Mouse (Mus musculus) intestine, embryonic 16.5 days (tissue): ENCODE data around the gene 9930021J03Rik. TPM values are rescaled to one million over a fixed set of nuclear protein-coding genes. Genes with fewer than 3 reads are reported as not detected.

Experiments used
- ATAC-seq: fragments of 200-750 bp; cut with Nextera tagmentation; 2 replicates; pipeline ENCODE4 v1.8.0; 2017; ENCODE audit warnings: moderate TSS enrichment, moderate library complexity
- H3K27ac ChIP-seq: fragments of 300-500 bp; sonication (generic); 2 replicates; pipeline ENCODE4 v1.5.1; 2014; ENCODE audit warnings: mild to moderate bottlenecking, low read length
- H3K27me3 ChIP-seq: fragments of 300-500 bp; sonication (generic); replicated peaks from 2 replicates; pipeline ENCODE4 v1.6.1; 2014; ENCODE audit warnings: low read length, control low read depth, mixed read lengths; ENCODE audit not compliant: control insufficient read depth, insufficient read depth
- H3K36me3 ChIP-seq: fragments of 300-500 bp; sonication (generic); 2 replicates; pipeline ENCODE4 v1.6.1; 2014; ENCODE audit warnings: low read length, control low read depth; ENCODE audit not compliant: control insufficient read depth, insufficient read depth
- H3K4me1 ChIP-seq: fragments of 300-500 bp; sonication (generic); 2 replicates; pipeline ENCODE4 v1.6.1; 2014; ENCODE audit warnings: low read length, control low read depth, mixed read lengths; ENCODE audit not compliant: control insufficient read depth, insufficient read depth
- H3K4me2 ChIP-seq: fragments of 300-500 bp; sonication (generic); 2 replicates; pipeline ENCODE4 v1.6.1; 2014; ENCODE audit warnings: low read depth, low read length, control low read depth
- H3K4me3 ChIP-seq: fragments of 300-500 bp; sonication (generic); 2 replicates; pipeline ENCODE4 v1.5.1; 2014; ENCODE audit warnings: mild to moderate bottlenecking, low read length
- H3K9ac ChIP-seq: fragments of 300-500 bp; sonication (generic); 2 replicates; pipeline ENCODE4 v1.6.1; 2014; ENCODE audit warnings: low read depth, low read length
- H3K9me3 ChIP-seq: fragments of 300-500 bp; sonication (generic); 2 replicates; pipeline ENCODE4 v1.6.1; 2016; ENCODE audit warnings: low read length, control low read depth; ENCODE audit not compliant: control insufficient read depth
- WGBS: fragments of 180-500 bp; shearing (Covaris S2); extraction: QIAGEN DNeasy Blood & Tissue Kit; methylation state at CpG from one replicate; pipeline ENCODE4 v1.1.7; 2014; 5-methylcytosine and 5-hydroxymethylcytosine counted together
- polyA plus RNA-seq: library from polyadenylated mRNA; unstranded; fragments of >200 nt; fragmentation: Nextera tagmentation; extraction: Ambion mirVana; gene quantifications from 2 replicates; pipeline ENCODE4 v1.2.1, GENCODE M21; 2015

The 9930021J03Rik gene
- polyA plus RNA-seq, 1 experiment from 2014 or later, result 2.4 TPM

DNA sequence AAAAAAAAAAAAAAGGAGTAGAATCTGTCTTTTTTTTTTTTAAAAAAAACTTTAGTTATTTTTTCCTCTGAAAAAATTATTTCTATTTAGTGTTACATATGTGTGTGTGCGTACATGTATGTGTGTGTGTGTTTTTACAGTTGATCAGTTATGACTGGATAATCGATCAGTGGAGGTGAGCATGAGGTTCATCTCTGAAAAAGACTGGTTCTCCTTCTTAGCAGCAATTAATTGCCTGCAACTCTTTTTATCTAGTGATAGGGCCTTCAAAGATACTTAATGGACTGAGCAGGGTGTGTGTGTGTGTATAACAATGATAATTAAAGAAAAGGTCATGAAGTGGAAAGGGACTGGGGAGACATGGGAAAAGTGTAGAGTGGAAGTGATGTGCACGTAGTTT is 54.8 kb downstream of the 9930021J03Rik start:
- H3K9me3 ChIP-seq, result no peaks in the 10 kb centered on the region
- H3K27me3 ChIP-seq, result no peaks in the 10 kb centered on the region
- no peak overlapping the region for H3K27ac ChIP-seq
- no peaks in the 10 kb centered on the region for H3K36me3 ChIP-seq
- WGBS, result 89% methylated on average over 3 of the region's 3 CpGs
- no peak overlapping the region for H3K4me2 ChIP-seq
- H3K4me3 ChIP-seq, result no peak overlapping the region
- H3K9ac ChIP-seq, result no peak overlapping the region
- no peak for ATAC-seq
- H3K4me1 ChIP-seq, result no peaks in the 10 kb centered on the region

DNA sequence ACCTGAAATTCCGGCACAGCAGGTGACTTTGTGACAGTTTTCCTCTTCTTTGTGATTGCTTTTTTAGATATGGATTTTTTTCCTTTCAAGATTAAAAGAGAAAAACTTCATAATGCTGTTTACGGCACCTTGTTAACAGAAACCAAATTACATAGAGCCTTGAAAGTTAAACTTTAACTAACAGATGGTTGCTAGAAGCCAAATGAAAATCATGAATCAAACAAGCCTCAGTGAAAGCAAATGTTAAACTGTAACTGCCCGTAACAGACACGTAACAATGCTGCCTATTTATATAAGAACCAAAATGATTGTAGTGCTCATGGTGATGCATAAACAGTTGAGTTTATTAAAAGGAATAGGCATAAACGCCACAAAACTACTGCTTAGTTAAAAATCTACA is 62.3 kb downstream of the 9930021J03Rik start:
- no peaks in the 10 kb centered on the region for H3K4me1 ChIP-seq
- no peak overlapping the region for H3K9ac ChIP-seq
- H3K36me3 ChIP-seq, result no peaks in the 10 kb centered on the region
- peak overlapping the region; percentile 33 for H3K4me2 ChIP-seq
- H3K9me3 ChIP-seq, result no peaks in the 10 kb centered on the region
- no peak overlapping the region for H3K27ac ChIP-seq
- peak; percentile 46; the same call in 1 of the 2 replicates for ATAC-seq
- H3K27me3 ChIP-seq, result no peaks in the 10 kb centered on the region
- no peak overlapping the region for H3K4me3 ChIP-seq
- WGBS, result 56% methylated on average over 5 of the region's 5 CpGs

DNA sequence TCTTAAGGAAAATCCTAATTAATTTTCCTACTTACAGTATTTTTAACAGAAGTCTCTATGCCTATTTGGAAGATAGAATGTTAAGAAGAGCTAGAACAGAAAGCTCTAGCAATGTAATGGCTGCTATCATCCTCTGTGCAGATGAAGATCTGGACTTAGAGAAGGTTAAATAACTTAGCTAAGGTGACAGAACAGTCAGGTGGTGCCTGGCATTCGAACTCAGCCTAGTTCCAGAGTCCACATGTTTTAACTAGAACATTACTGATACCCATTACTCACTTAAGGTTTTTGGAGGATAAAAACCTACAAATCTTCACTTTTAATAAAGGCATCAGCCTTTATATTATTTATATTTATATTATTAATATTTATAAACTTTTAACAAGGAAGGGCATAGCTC is 65.1 kb downstream of the 9930021J03Rik start:
- Histone ChIP-seq H3K4me2 (no peak overlapping the region), H3K4me1 (no peaks in the 10 kb centered on the region), H3K9me3 (no peaks in the 10 kb centered on the region), H3K4me3 (no peak overlapping the region), H3K27me3 (no peaks in the 10 kb centered on the region), H3K36me3 (no peaks in the 10 kb centered on the region), H3K27ac (no peak overlapping the region), H3K9ac (no peak overlapping the region)
- WGBS, result 84% methylated on average over 1 of the region's 1 CpGs
- no peak for ATAC-seq

- H3K4me2 ChIP-seq, result no peak overlapping the region
- H3K4me1 ChIP-seq, result no peaks in the 10 kb centered on the region
- no peaks in the 10 kb centered on the region for H3K9me3 ChIP-seq
- H3K9ac ChIP-seq, result no peak overlapping the region
- H3K36me3 ChIP-seq, result no peaks in the 10 kb centered on the region
- H3K27me3 ChIP-seq, result no peaks in the 10 kb centered on the region
- no peak overlapping the region for H3K4me3 ChIP-seq
- WGBS, result 94% methylated on average over 2 of the region's 2 CpGs
- no peak for ATAC-seq
- no peak overlapping the region for H3K27ac ChIP-seq
These were observed 66.2 kb downstream of the 9930021J03Rik start for GRCm38 (mm10) chr19:29739608-29740007.

DNA sequence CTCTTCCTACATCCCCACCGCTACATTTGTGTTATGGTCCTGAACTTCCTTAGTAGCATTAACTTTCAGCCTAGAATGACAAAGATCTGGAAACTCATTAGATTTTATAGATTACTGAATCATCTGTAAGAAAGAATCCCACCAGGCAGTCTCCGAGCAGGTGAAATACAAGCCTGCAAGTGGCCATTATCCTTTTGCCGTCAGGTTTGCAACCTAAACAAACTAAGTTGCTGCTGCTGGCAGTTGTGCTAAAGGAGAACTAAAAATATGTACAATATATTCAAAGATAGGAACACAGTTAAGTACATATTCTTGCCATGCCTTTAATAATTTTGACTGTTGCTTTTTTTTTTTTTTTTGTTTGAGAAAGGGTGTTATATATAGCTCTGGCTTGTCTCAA is 70.4 kb downstream of the 9930021J03Rik start:
- no peak overlapping the region for H3K9ac ChIP-seq
- no peak for ATAC-seq
- no peaks in the 10 kb centered on the region for H3K36me3 ChIP-seq
- no peaks in the 10 kb centered on the region for H3K4me1 ChIP-seq
- H3K9me3 ChIP-seq, result no peaks in the 10 kb centered on the region
- H3K27me3 ChIP-seq, result no peaks in the 10 kb centered on the region
- no peak overlapping the region for H3K27ac ChIP-seq
- no peak overlapping the region for H3K4me2 ChIP-seq
- 82% methylated on average over 3 of the region's 3 CpGs for WGBS
- H3K4me3 ChIP-seq, result no peak overlapping the region

- Histone ChIP-seq H3K4me1 (no peaks in the 10 kb centered on the region), H3K36me3 (peaks cover 13% of the 10 kb centered on the region; the same call in 1 of the 2 replicates), H3K9me3 (no peaks in the 10 kb centered on the region), H3K9ac (no peak overlapping the region), H3K4me2 (no peak overlapping the region), H3K4me3 (no peak overlapping the region), H3K27me3 (no peaks in the 10 kb centered on the region), H3K27ac (no peak overlapping the region)
- ATAC-seq, result no peak
- WGBS, result 94% methylated on average over 3 of the region's 3 CpGs
These were observed 87.3 kb downstream of the 9930021J03Rik start for GRCm38 (mm10) chr19:29718476-29718875.

DNA sequence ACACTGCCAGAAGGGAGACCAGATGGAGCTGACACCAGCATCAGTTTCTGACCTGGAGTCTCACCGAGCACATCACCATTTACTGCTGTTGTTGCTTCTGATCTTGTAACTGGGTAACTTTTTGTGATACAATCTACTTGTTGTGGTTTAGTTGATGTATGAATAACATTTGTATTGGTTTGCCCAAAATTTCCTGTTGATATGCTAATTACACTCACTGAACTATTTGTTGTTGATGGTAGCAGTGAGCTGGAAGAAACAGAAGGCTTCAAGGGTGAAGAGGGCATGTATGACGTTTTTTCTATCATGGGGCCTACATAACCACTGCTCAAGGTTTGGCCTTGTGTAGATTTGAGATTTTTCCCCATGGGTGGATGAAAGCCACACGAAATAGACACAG is 87.9 kb downstream of the 9930021J03Rik start:
- WGBS, result 92% methylated on average over 3 of the region's 3 CpGs
- ATAC-seq, result no peak

GRCm38 (mm10) chr19:29713451-29713850 is 92.3 kb downstream of the 9930021J03Rik start:
- Histone ChIP-seq H3K4me3 (no peak overlapping the region), H3K9me3 (no peaks in the 10 kb centered on the region), H3K4me1 (no peaks in the 10 kb centered on the region), H3K27ac (no peak overlapping the region), H3K27me3 (no peaks in the 10 kb centered on the region), H3K36me3 (peaks cover 8% of the 10 kb centered on the region; the same call in 1 of the 2 replicates), H3K4me2 (no peak overlapping the region), H3K9ac (no peak overlapping the region)
- no peak for ATAC-seq
- 90% methylated on average over 4 of the region's 4 CpGs for WGBS

More for the DNA sequence above, 87.9 kb downstream of the 9930021J03Rik start:
- H3K4me1 ChIP-seq, result no peaks in the 10 kb centered on the region
- H3K27ac ChIP-seq, result no peak overlapping the region
- H3K9me3 ChIP-seq, result no peaks in the 10 kb centered on the region
- H3K4me3 ChIP-seq, result no peak overlapping the region
- H3K4me2 ChIP-seq, result no peak overlapping the region
- H3K9ac ChIP-seq, result no peak overlapping the region
- H3K27me3 ChIP-seq, result no peaks in the 10 kb centered on the region
- H3K36me3 ChIP-seq, result peaks cover 13% of the 10 kb centered on the region; the same call in 1 of the 2 replicates

DNA sequence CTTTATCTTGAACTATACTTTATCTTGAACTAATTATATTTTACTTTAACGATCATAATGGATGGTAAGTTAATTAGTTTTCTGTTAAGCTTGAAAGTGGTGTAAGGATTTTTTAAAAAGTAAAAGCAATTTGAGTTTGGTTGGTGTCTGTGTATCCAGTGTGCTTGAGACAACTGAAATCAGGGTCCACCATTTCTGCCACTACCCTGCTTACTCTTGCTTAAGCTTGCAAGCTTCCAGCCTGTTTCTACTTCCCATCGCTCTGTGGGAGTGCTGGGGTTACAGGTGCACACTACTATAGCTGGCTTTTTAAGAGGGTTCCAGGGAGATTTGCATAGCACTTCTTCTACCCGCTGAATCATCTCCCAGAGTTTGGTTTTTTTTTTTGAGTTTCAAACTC is 96.3 kb downstream of the 9930021J03Rik start:
- Histone ChIP-seq H3K9ac (no peak overlapping the region), H3K4me3 (no peak overlapping the region), H3K27ac (no peak overlapping the region), H3K4me2 (no peak overlapping the region), H3K9me3 (no peaks in the 10 kb centered on the region), H3K4me1 (no peaks in the 10 kb centered on the region), H3K36me3 (no peaks in the 10 kb centered on the region), H3K27me3 (no peaks in the 10 kb centered on the region)
- 82% methylated on average over 3 of the region's 3 CpGs for WGBS
- ATAC-seq, result no peak

DNA sequence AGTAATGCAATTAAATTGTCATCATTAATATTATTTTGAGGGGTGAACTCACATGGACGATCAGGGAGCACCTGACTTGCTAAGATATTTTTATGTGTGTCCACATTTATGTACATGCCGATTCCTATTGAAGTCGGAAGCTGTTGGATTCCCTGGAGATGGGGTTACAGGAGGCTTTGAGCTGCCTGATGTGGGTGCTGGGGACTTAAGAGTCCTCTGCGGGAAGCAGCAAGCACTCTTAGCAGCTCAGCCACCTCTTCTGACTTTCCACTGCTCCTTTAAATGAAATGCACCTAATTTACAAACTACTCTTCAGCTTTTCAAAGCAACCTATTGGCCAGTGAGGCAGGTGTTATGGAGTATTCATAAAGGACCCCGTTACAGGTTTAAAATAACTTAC is 97.3 kb downstream of the 9930021J03Rik start:
- WGBS, result 51% methylated on average over 5 of the region's 5 CpGs
- H3K4me2 ChIP-seq, result peak overlapping the region; percentile 45
- H3K9me3 ChIP-seq, result no peaks in the 10 kb centered on the region
- H3K4me1 ChIP-seq, result no peaks in the 10 kb centered on the region
- no peak overlapping the region for H3K9ac ChIP-seq
- ATAC-seq, result no peak
- H3K27me3 ChIP-seq, result no peaks in the 10 kb centered on the region
- H3K27ac ChIP-seq, result no peak overlapping the region
- H3K36me3 ChIP-seq, result no peaks in the 10 kb centered on the region
- H3K4me3 ChIP-seq, result no peak overlapping the region
